18 mouse cellular contexts compared by ENCODE assay signal in the genomic region with DNA sequence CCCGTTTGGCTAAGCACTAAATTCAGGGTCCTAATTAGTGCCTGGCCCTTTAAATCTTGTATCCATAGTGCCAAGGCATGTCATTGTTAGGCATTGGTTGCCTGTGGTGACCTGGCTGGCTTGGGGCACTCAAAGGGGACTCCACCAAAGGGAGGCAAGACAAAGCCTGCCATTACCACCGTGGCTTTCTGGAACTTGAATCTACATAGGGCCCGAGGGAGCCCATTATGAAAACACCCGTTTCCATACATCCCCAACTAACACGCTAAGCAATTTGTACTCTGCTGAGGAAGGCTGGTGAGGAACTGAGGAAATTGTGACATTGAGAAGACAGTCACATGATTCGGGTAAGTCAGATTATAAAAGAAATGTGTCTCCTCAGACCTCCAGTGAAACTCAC. TPM values are rescaled to one million over a fixed set of nuclear protein-coding genes. Genes with fewer than 3 reads are reported as not detected.
DNase-seq lines count a peak whose midpoint lies in the region; ATAC-seq lines count a peak whose summit lies in the region.
"Had no signal": no experiment of that assay in that cellular context is flagged by ENCODE, and none has a peak within 500 bp of the region (broad histone marks: within the 10 kb centered on the region; RNA-seq: fewer than 3 reads in every experiment).

No protein-coding gene starts in this region.

- H3K4me3 ChIP-seq in forebrain, embryonic 11.5 days (ENCODE audit: low read depth, low read length): no peak overlapping the region
- no peak overlapping the region for H3K4me3 ChIP-seq in hindbrain, embryonic 14.5 days (replicated peaks; ENCODE audit: low read length)
- H3K4me3 ChIP-seq in midbrain, embryonic 16.5 days (ENCODE audit: low read depth, low read length): no peak overlapping the region
- H3K4me3 ChIP-seq: erythroblast, embryonic 14.5 days; lung, embryonic 15.5 days; megakaryocyte, embryonic 14.5 days; stomach, embryonic 15.5 days had no signal

- H3K36me3 ChIP-seq in forebrain, embryonic 11.5 days (ENCODE audit: control insufficient read depth, insufficient read depth, low read length): no peaks in the 10 kb centered on the region
- H3K36me3 ChIP-seq in hindbrain, embryonic 14.5 days (replicated peaks; ENCODE audit: control insufficient read depth, insufficient read depth): no peaks in the 10 kb centered on the region
- no peaks in the 10 kb centered on the region for H3K36me3 ChIP-seq in midbrain, embryonic 16.5 days (ENCODE audit: control insufficient read depth, insufficient read depth, low read length)
- H3K36me3 ChIP-seq: lung, embryonic 15.5 days; stomach, embryonic 15.5 days had no signal

- 7% methylated on average over 6 of the region's 6 CpGs for WGBS in forebrain, embryonic 11.5 days
- 7% methylated on average over 6 of the region's 6 CpGs for WGBS in hindbrain, embryonic 14.5 days
- 8% methylated on average over 6 of the region's 6 CpGs for WGBS in midbrain, embryonic 16.5 days

- peak; percentile 92 for ATAC-seq in forebrain, embryonic 11.5 days (replicated peaks; ENCODE audit: low FRiP score)
- peak; percentile 80 for ATAC-seq in hindbrain, embryonic 14.5 days (ENCODE audit: low FRiP score)
- 0 out of 2 replicates have a peak, but pooled peaks have one; percentile 42 for ATAC-seq in midbrain, embryonic 16.5 days

- H3K9me3 ChIP-seq in forebrain, embryonic 11.5 days (ENCODE audit: control insufficient read depth, low read length): no peaks in the 10 kb centered on the region
- no peaks in the 10 kb centered on the region for H3K9me3 ChIP-seq in hindbrain, embryonic 14.5 days (ENCODE audit: control insufficient read depth, low read length)
- no peaks in the 10 kb centered on the region for H3K9me3 ChIP-seq in midbrain, embryonic 16.5 days (replicated peaks; ENCODE audit: control insufficient read depth, low read length, poor library complexity, severe bottlenecking)
- H3K9me3 ChIP-seq: lung, embryonic 15.5 days; megakaryocyte, embryonic 14.5 days; stomach, embryonic 15.5 days had no signal

- H3K4me2 ChIP-seq in forebrain, embryonic 11.5 days (ENCODE audit: low read depth, low read length, severe bottlenecking): peak overlapping the region; percentile 39; the same call in 1 of the 2 replicates
- H3K4me2 ChIP-seq in hindbrain, embryonic 14.5 days (replicated peaks): peak overlapping the region; percentile 24; the same call in 1 of the 2 replicates
- H3K4me2 ChIP-seq in midbrain, embryonic 16.5 days (ENCODE audit: low read length): no peak overlapping the region
- H3K4me2 ChIP-seq: lung, embryonic 15.5 days; stomach, embryonic 15.5 days had no signal

- peak; percentile 64 for DNase-seq in embryo, embryonic 10 days (ENCODE audit: low spot score)
- DNase-seq in forebrain, embryonic 11.5 days (ENCODE audit: low spot score): peak; percentile 74
- peak; percentile 35 for DNase-seq in hindbrain, embryonic 14.5 days (ENCODE audit: low spot score)
- DNase-seq in cerebellum, adult 11-12 months: no peak
- no peak for DNase-seq in right cerebral cortex, postnatal 10 days (ENCODE audit: low spot score in 2 of 2)
- no peak for DNase-seq in kidney, adult 18-20 months
- no peak for DNase-seq in frontal cortex, postnatal 14 days (ENCODE audit: low spot score in 2 of 2)
- DNase-seq: cerebellum, postnatal 36 days; gastrocnemius, postnatal 14 days; kidney, postnatal 14 days; liver had no signal

- no peaks in the 10 kb centered on the region for H3K27me3 ChIP-seq in forebrain, embryonic 11.5 days (ENCODE audit: control insufficient read depth, insufficient read depth, low read length)
- no peaks in the 10 kb centered on the region for H3K27me3 ChIP-seq in hindbrain, embryonic 14.5 days (ENCODE audit: control insufficient read depth, insufficient read depth, low read length)
- no peaks in the 10 kb centered on the region for H3K27me3 ChIP-seq in midbrain, embryonic 16.5 days (ENCODE audit: control insufficient read depth, insufficient read depth, low read depth, low read length)
- H3K27me3 ChIP-seq: lung, embryonic 15.5 days; megakaryocyte, embryonic 14.5 days; stomach, embryonic 15.5 days had no signal

- no peak overlapping the region for H3K9ac ChIP-seq in forebrain, embryonic 11.5 days (ENCODE audit: low read length)
- no peak overlapping the region for H3K9ac ChIP-seq in hindbrain, embryonic 14.5 days
- no peak overlapping the region for H3K9ac ChIP-seq in midbrain, embryonic 16.5 days (ENCODE audit: low read depth, low read length)
- H3K9ac ChIP-seq: lung, embryonic 15.5 days; stomach, embryonic 15.5 days had no signal

- H3K27ac ChIP-seq in forebrain, embryonic 11.5 days (ENCODE audit: low read depth, low read length): peak overlapping the region; percentile 72; the same call in 1 of the 2 replicates
- no peak overlapping the region for H3K27ac ChIP-seq in hindbrain, embryonic 14.5 days
- no peak overlapping the region for H3K27ac ChIP-seq in midbrain, embryonic 16.5 days (ENCODE audit: low read length)
- H3K27ac ChIP-seq: lung, embryonic 15.5 days; stomach, embryonic 15.5 days had no signal

- peaks cover 5% of the 10 kb centered on the region; the same call in 1 of the 2 replicates for H3K4me1 ChIP-seq in forebrain, embryonic 11.5 days (replicated peaks; ENCODE audit: control insufficient read depth, insufficient read depth, low read length)
- H3K4me1 ChIP-seq in hindbrain, embryonic 14.5 days (replicated peaks; ENCODE audit: control insufficient read depth, insufficient read depth, low read length): 0 out of 2 replicates have a peak, but pooled peaks cover 4% of the 10 kb centered on the region
- no peaks in the 10 kb centered on the region for H3K4me1 ChIP-seq in midbrain, embryonic 16.5 days (ENCODE audit: control insufficient read depth, insufficient read depth, low read length)
- H3K4me1 ChIP-seq: lung, embryonic 15.5 days; megakaryocyte, embryonic 14.5 days; stomach, embryonic 15.5 days had no signal

RNA-seq across cellular contexts. Expression of gene Clip4, which starts 1.3 kb away (rescaled TPM):
- 10.1 and 10.2 TPM in 2 replicates for polyA plus RNA-seq in forebrain, embryonic 11.5 days (2014; fragmentation: Nextera tagmentation; extraction: Ambion mirVana)
- polyA plus RNA-seq in hindbrain, embryonic 14.5 days (2014; fragmentation: Nextera tagmentation; extraction: Ambion mirVana): 15.8 and 17.0 TPM in 2 replicates
- 13.1 and 14.7 TPM in 2 replicates for polyA plus RNA-seq in midbrain, embryonic 16.5 days (2015; fragmentation: Nextera tagmentation; extraction: Ambion mirVana)
- polyA plus RNA-seq: erythroblast, embryonic 14.5 days had no signal

RNA-seq across cellular contexts. Expression of gene Pcare, which starts 16.9 kb away (rescaled TPM):
- not detected in 2 replicates for polyA plus RNA-seq in forebrain, embryonic 11.5 days (2014; fragmentation: Nextera tagmentation; extraction: Ambion mirVana)
- polyA plus RNA-seq in hindbrain, embryonic 14.5 days (2014; fragmentation: Nextera tagmentation; extraction: Ambion mirVana): not detected in 2 replicates
- polyA plus RNA-seq in midbrain, embryonic 16.5 days (2015; fragmentation: Nextera tagmentation; extraction: Ambion mirVana): not detected in 2 replicates
- polyA plus RNA-seq: erythroblast, embryonic 14.5 days; heart, embryonic 14.5 days; intestine, embryonic 14.5 days; lung, embryonic 15.5 days; stomach, embryonic 15.5 days had no signal

Comparison
In these comparisons a context has a peak if more than half of its experiments do, and no peak if none do; other contexts are left out.
1. DNase-seq: peak in embryo, embryonic 10 days (single experiment), forebrain, embryonic 11.5 days (single experiment) and hindbrain, embryonic 14.5 days (single experiment); none in cerebellum, adult 11-12 months (single experiment), right cerebral cortex, postnatal 10 days (0 of 2), kidney, adult 18-20 months (single experiment) and frontal cortex, postnatal 14 days (0 of 2).
2. ATAC-seq: peak in every context shown above with its lines; median percentile 92 in forebrain, embryonic 11.5 days; 80 in hindbrain, embryonic 14.5 days; 42 in midbrain, embryonic 16.5 days.